Mouse (Mus musculus): ENCODE data around the gene Prm3. TPM values are rescaled to one million over a fixed set of nuclear protein-coding genes. Genes with fewer than 3 reads are reported as not detected.
"Not testable (repeated sequence)": the region's sequence is repeated elsewhere in the genome, so short reads cannot be mapped to it uniquely, and the experiment has no call there.

Gene Prm3
- polyA plus RNA-seq, 1 experiment from 2014 or later = not detected

DNA sequence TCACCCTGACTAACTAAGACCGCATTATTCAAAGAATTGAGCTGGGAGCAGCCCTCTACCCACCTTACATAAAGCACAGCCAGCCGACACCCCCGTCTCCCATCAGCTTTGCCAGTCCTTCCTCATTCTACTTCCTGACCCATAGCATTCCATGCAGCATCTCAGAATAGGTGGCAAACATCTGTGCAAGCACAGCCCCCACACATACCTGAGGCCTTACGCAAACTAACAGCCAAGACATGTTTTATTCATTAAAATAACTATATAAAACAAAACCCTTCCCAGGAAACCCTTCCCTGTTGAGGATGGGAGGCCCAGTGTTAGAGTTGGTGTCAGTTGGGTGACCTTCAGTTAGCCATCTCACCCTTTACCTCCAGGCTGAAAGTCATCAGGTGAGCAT, 35.1 kb upstream of the Prm3 start:
- no peaks in the 10 kb centered on the region for H3K9me3 ChIP-seq (replicated peaks)
- H3K9ac ChIP-seq = no peak overlapping the region
- no peak overlapping the region for H3K4me2 ChIP-seq
- H3K27ac ChIP-seq = no peak overlapping the region
- WGBS = 82% methylated on average over 4 of the region's 4 CpGs
- ATAC-seq (replicated peaks; ENCODE audit: low FRiP score) = no peak
- no peaks in the 10 kb centered on the region for H3K36me3 ChIP-seq
- H3K4me3 ChIP-seq (replicated peaks) = no peak overlapping the region
- peaks cover 14% of the 10 kb centered on the region for H3K4me1 ChIP-seq
- no peaks in the 10 kb centered on the region for H3K27me3 ChIP-seq

DNA sequence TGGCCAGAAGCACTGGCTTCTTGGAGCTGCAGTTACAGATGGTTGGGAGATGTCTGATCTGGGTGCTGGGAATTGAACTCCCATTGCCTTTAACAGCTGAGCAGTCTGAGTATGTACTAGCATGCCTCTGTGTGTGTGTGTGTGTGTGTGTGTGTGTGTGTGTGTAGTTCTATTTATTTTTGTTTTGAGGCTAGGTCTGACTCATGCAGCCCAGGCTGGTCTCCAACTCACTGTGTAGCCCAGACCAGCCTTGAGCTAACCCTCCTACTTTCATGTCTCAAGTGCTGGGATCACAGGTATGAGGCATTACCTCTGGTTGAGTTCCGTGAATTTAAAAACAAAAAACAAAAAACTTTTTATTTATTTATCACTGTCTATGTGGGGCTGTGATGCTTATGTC, 33.8 kb upstream of the Prm3 start:
- no peaks in the 10 kb centered on the region for H3K36me3 ChIP-seq
- no peak overlapping the region for H3K4me3 ChIP-seq (replicated peaks)
- ATAC-seq (replicated peaks; ENCODE audit: low FRiP score) = no peak
- peaks cover 18% of the 10 kb centered on the region for H3K4me1 ChIP-seq
- H3K9me3 ChIP-seq (replicated peaks) = no peaks in the 10 kb centered on the region
- H3K9ac ChIP-seq = no peak overlapping the region
- H3K27ac ChIP-seq = no peak overlapping the region
- 81% methylated on average over 1 of the region's 1 CpGs for WGBS
- no peaks in the 10 kb centered on the region for H3K27me3 ChIP-seq
- H3K4me2 ChIP-seq = no peak overlapping the region

DNA sequence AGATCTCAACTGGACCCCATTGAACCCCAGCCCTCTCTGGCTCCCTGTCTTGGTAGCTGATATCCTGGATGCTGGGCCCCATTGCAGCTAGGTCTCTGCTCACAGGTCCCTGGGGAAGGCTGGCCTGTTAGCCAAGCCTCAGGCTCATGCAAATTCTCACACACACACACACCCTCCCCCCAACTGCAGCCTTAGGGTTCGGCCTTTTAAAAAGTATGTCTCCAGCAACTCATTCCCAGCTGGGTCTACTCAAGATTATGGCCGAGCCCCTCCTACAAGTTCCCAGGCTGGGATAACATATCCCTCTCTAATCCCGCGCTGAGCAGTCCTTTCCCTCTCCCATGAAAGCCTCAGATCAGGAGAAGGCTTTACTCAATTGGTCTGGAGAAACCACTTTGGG, 30.7 kb upstream of the Prm3 start:
- H3K4me2 ChIP-seq = no peak overlapping the region
- ATAC-seq (replicated peaks; ENCODE audit: low FRiP score) = peak; percentile 81
- H3K4me3 ChIP-seq (replicated peaks) = no peak overlapping the region
- no peak overlapping the region for H3K9ac ChIP-seq
- peaks cover 15% of the 10 kb centered on the region for H3K4me1 ChIP-seq
- H3K9me3 ChIP-seq (replicated peaks) = no peaks in the 10 kb centered on the region
- H3K36me3 ChIP-seq = no peaks in the 10 kb centered on the region
- WGBS = 30% methylated on average over 4 of the region's 4 CpGs
- H3K27me3 ChIP-seq = no peaks in the 10 kb centered on the region
- H3K27ac ChIP-seq = peak overlapping the region; percentile 59

DNA sequence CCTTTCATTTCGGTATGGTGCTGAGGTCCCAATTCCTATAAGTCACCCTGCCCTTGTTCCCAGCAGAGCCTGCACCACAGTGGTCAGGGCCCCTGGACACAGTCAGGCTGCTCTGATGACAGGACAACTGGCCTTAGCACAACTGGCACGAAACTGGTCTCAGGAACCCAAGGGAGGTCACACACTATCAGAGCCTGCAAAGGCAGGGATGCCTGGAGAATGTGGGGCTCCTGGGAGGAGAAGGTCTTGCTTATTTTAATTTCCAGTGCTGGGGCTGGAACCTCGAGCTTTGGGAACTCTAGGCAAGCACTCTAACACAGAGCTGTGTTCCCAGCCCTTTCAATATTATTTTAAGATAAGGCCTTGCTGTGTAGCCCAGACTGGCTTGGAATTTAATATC, 29.3 kb upstream of the Prm3 start:
- no peaks in the 10 kb centered on the region for H3K27me3 ChIP-seq
- no peak for ATAC-seq (replicated peaks; ENCODE audit: low FRiP score)
- no peak overlapping the region for H3K9ac ChIP-seq
- 67% methylated on average over 3 of the region's 3 CpGs for WGBS
- no peaks in the 10 kb centered on the region for H3K9me3 ChIP-seq (replicated peaks)
- H3K4me1 ChIP-seq = peaks cover 14% of the 10 kb centered on the region
- no peak overlapping the region for H3K4me3 ChIP-seq (replicated peaks)
- no peak overlapping the region for H3K27ac ChIP-seq
- no peaks in the 10 kb centered on the region for H3K36me3 ChIP-seq
- H3K4me2 ChIP-seq = no peak overlapping the region

DNA sequence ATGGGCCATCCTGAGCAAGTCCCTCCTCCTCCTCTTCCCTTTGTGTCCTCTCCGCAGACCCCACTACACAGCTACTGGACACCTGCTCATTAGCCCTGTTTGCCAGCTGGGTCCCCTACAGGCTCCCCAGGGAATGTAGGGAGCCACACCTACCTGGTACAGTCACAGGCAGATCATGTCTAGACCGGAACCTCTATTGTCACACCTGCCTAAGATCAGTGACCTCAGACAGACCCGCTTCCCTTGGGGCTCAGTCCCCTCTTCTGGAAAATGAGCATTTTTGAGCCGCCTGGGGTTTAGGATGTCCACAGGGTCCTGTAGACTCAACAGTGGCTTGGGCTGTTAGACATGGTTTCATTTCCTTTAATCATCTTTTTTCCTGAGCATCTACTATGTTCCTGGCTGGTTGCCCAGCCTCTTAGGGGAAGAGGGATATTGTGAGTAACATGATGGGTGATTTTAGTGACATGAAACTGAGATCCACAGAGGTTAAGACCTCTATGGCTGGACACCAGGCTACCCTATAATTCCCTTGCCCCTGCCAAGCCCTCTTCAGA, 27.9 kb upstream of the Prm3 start:
- Histone ChIP-seq H3K4me1 (peaks cover 19% of the 10 kb centered on the region), H3K27ac (no peak overlapping the region), H3K4me2 (no peak overlapping the region), H3K4me3 (replicated peaks) (no peak overlapping the region), H3K9me3 (replicated peaks) (no peaks in the 10 kb centered on the region), H3K27me3 (no peaks in the 10 kb centered on the region), H3K36me3 (no peaks in the 10 kb centered on the region), H3K9ac (no peak overlapping the region)
- no peak for ATAC-seq (replicated peaks; ENCODE audit: low FRiP score)
- WGBS = 84% methylated on average over 4 of the region's 4 CpGs

DNA sequence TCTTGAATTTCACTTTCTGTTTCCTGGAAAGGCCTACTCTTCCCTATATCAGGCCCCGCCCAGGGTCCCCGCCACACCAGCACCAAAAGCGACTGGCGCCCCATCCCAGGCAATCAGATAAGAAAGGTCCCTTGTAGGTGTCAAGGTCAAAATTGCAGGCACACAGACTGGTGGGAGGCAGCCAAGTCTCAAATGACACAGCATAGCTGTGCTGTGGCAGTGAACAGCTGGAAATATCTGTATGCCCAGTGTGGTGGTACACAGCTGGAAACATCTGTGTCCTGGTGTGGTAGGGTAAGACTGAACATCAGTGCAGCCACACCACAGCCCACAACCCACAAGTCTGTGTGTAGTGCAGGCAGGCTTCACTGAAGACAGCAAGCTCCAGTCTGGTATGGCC, 24.1 kb upstream of the Prm3 start:
- ATAC-seq (replicated peaks; ENCODE audit: low FRiP score) = peak; percentile 29; the same call in 1 of the 2 replicates
- Histone ChIP-seq H3K36me3 (no peaks in the 10 kb centered on the region), H3K9me3 (replicated peaks) (no peaks in the 10 kb centered on the region), H3K4me1 (0 out of 2 replicates have a peak, but pooled peaks cover 7% of the 10 kb centered on the region), H3K9ac (no peak overlapping the region), H3K27me3 (no peaks in the 10 kb centered on the region), H3K4me2 (no peak overlapping the region), H3K4me3 (replicated peaks) (no peak overlapping the region), H3K27ac (no peak overlapping the region)
- 55% methylated on average over 4 of the region's 4 CpGs for WGBS

DNA sequence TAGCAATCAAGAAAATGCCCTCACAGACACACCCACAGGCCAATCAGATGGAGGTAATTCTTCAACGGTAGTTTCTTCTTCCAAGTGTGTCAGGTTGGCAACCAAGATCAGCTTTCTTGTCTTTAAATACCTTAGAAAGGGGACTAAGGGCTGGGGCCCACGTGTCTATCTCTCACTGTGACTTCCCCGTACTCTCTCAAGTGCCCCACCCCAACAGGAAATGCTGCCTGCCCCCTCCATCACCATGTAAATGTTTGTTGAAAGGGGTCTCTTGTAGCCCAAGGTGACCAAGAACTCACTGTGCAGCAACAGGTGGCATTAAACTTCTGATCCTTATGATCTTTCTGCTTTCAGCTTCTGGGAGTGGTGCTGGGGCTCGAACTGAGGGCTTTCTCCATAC, 23.0 kb upstream of the Prm3 start:
- H3K36me3 ChIP-seq = no peaks in the 10 kb centered on the region
- no peak overlapping the region for H3K4me3 ChIP-seq (replicated peaks)
- no peaks in the 10 kb centered on the region for H3K27me3 ChIP-seq
- no peaks in the 10 kb centered on the region for H3K9me3 ChIP-seq (replicated peaks)
- no peak overlapping the region for H3K27ac ChIP-seq
- H3K4me2 ChIP-seq = no peak overlapping the region
- 0 out of 2 replicates have a peak, but pooled peaks cover 7% of the 10 kb centered on the region for H3K4me1 ChIP-seq
- no peak for ATAC-seq (replicated peaks; ENCODE audit: low FRiP score)
- 83% methylated on average over 4 of the region's 4 CpGs for WGBS
- no peak overlapping the region for H3K9ac ChIP-seq

DNA sequence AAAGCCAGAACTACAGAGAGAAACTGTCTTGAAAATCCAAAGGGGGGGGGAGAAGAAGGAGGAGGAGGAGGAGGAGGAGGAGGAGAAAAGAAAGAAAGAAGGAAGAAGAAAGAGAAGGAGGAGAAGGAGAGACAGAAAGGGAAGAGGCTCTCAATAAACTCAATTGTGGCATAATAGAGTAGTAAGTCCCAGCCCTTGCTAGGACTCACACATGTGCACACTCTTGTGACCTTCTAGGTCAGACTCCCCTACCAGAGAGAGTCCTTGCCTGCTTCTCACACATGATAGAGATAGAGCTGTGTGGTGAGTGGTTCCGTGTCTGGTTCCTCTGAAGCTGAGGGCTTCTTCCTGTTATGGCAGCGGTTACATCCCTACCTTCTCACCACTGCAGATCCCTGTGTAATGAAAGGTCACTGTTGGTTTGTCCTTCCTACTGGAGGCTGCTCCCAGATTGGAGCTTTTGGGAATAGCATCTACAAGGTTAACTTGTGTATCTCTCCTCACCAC, 22.2 kb upstream of the Prm3 start, which contains the start of gene Gm11172:
TSS of gene Gm11172 (plus strand) at position 51 of the 507 bp plus-strand sequence.
- Histone ChIP-seq H3K4me3 (replicated peaks) (no peak within 1 kb of the TSS), H3K4me1 (0 out of 2 replicates have a peak, but pooled peaks cover 7% of the 10 kb centered on the region), H3K9ac (no peak within 1 kb of the TSS), H3K36me3 (no peaks in the 10 kb centered on the region), H3K27ac (no peak within 1 kb of the TSS), H3K9me3 (replicated peaks) (no peaks in the 10 kb centered on the region), H3K4me2 (no peak within 1 kb of the TSS), H3K27me3 (no peaks in the 10 kb centered on the region)
- ATAC-seq (replicated peaks; ENCODE audit: low FRiP score) = no peak
- WGBS = 82% methylated on average over 2 of the region's 2 CpGs

DNA sequence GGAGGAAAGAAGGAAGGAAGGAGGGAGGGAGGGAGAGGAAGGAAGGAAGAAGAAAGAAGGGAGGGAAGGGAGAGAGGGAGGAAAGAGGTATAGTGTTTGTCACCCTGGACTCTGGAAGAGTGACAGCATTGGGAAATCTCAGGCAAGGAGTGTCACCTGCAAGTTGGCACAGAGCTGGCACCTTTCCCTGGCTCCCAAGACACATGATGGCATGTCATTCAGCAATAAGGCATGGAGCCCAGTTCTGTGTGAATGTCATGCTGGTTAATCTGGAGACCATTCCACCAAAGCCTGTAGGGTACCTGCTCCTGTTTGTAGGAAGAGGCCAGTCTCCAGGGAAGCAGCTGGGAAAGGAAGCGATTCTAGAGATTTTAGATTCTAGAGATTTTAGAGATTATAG, 19.7 kb upstream of the Prm3 start:
- Histone ChIP-seq H3K27me3 (no peaks in the 10 kb centered on the region), H3K9me3 (replicated peaks) (no peaks in the 10 kb centered on the region), H3K27ac (no peak overlapping the region), H3K36me3 (no peaks in the 10 kb centered on the region), H3K4me2 (no peak overlapping the region), H3K4me3 (replicated peaks) (no peak overlapping the region), H3K9ac (no peak overlapping the region), H3K4me1 (0 out of 2 replicates have a peak, but pooled peaks cover 7% of the 10 kb centered on the region)
- 88% methylated on average over 1 of the region's 1 CpGs for WGBS
- ATAC-seq (replicated peaks; ENCODE audit: low FRiP score) = no peak

DNA sequence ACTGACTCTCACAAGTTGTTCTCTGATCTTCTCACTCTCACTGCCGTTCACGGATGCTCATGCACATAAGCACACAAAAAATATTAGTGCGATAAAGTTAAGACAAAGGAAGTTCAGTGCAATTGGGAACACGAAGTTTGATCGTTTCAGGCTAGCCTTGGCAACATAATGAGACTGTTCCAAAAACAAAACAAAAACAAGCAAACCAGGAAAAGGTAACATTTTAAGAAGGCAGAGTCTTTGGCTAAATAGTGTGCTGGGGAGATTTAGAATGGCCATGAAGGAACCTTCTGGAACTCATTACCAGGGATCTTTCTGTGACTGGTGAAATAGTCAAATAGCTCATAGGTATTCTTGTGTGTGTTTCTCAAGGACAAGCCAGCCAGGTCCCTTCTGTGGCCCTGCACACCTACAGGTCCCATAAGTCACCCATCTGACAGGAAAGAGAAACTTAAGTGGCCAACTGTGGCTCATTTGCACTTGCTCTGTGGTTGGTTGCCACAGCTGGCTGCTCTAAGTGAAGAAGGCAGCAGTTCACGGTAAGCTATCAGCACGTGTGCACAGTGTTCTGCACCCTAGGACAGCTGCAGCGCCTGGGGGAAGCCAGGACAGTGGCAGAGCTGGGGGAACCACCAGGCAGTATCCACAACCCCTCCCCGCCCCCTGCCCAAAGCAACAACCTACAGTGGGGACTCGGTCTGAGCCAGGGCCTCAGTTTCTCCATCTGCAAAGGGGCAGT, 15.2 kb upstream of the Prm3 start, which contains the start of gene Prm1:
TSS of gene Prm1 (minus strand) at position 51 of the 739 bp plus-strand sequence.
- Histone ChIP-seq H3K27me3 (no peaks in the 10 kb centered on the region), H3K9me3 (replicated peaks) (no peaks in the 10 kb centered on the region), H3K36me3 (no peaks in the 10 kb centered on the region), H3K4me2 (no peak within 1 kb of the TSS), H3K9ac (no peak within 1 kb of the TSS), H3K27ac (no peak within 1 kb of the TSS), H3K4me3 (replicated peaks) (no peak within 1 kb of the TSS), H3K4me1 (no peaks in the 10 kb centered on the region)
- no peak for ATAC-seq (replicated peaks; ENCODE audit: low FRiP score)
- WGBS = 75% methylated on average over 10 of the region's 10 CpGs

DNA sequence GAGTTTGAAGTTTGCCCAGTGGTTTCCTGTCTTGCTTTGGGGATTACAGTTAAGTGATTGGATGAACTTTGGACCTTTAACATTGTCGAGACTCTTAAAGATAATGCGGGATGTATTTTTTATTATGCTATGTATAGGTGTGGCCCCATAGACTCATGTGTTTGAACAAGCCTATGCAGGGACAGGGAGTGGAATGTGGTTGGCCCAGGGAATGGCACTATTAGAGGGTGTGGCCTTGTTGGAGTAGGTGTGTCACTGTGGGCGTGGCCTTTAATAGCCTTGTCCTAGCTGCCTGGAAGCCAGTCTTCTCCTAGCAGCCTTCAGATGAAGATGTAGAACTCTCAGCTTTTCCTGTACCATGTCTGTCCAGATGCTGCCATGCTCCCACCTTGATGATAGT, 11.7 kb upstream of the Prm3 start:
- H3K4me2 ChIP-seq; H3K9me3 ChIP-seq (replicated peaks); H3K9ac ChIP-seq; ATAC-seq (replicated peaks; ENCODE audit: low FRiP score); H3K27ac ChIP-seq; H3K4me3 ChIP-seq (replicated peaks); H3K4me1 ChIP-seq; H3K36me3 ChIP-seq; H3K27me3 ChIP-seq: not testable (repeated sequence)
- WGBS = 87% methylated on average over 3 of the region's 3 CpGs

DNA sequence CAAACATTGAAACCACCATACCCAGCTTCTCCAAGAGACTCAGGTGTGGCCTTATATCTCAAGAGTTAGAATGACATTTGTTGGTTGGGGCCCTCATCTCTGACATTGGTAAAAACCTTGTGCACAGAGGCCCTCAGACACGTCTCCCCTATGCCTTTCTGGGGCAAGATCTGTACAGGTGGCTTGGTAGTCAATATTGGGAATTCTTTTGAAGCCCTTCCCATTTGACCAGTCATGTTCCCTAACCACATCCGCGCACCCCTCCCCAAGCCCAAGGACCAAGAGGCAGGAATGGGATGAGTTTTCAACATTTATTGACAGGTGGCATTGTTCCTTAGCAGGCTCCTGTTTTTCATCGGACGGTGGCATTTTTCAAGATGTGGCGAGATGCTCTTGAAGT, 5.3 kb upstream of the Prm3 start, which contains the start of gene Prm2:
TSS of gene Prm2 (minus strand) at position 101 of the 400 bp plus-strand sequence.
- no peak within 1 kb of the TSS for H3K4me2 ChIP-seq
- WGBS = 83% methylated on average over 6 of the region's 6 CpGs
- H3K9ac ChIP-seq = no peak within 1 kb of the TSS
- H3K27me3 ChIP-seq = peaks cover 29% of the 10 kb centered on the region
- no peaks in the 10 kb centered on the region for H3K36me3 ChIP-seq
- H3K4me3 ChIP-seq (replicated peaks) = no peak within 1 kb of the TSS
- H3K9me3 ChIP-seq (replicated peaks) = no peaks in the 10 kb centered on the region
- H3K27ac ChIP-seq = no peak within 1 kb of the TSS
- no peak for ATAC-seq (replicated peaks; ENCODE audit: low FRiP score)
- no peaks in the 10 kb centered on the region for H3K4me1 ChIP-seq

Measured in kidney, embryonic 15.5 days (tissue).